Mouse (Mus musculus): ENCODE data around the gene Hnf1a. TPM values are rescaled to one million over a fixed set of nuclear protein-coding genes. Genes with fewer than 3 reads are reported as not detected.

The Hnf1a gene
- polyA plus RNA-seq (2014; fragmentation: Nextera tagmentation; extraction: Ambion mirVana), result 5.4 and 6.8 TPM in 2 replicates

GRCm38 (mm10) chr5:114970824-114971227 is at the start of gene Hnf1a:
Gene Hnf1a, minus strand, starts transcription at chr5:114971094.
- H3K36me3 ChIP-seq (ENCODE audit: control insufficient read depth, insufficient read depth, low read length), result no peaks in the 10 kb centered on the region
- H3K9me3 ChIP-seq (ENCODE audit: control insufficient read depth, low read length), result no peaks in the 10 kb centered on the region
- H3K4me3 ChIP-seq (ENCODE audit: low read length), result peak within 1 kb of the TSS; percentile 36
- H3K27me3 ChIP-seq (ENCODE audit: control insufficient read depth, insufficient read depth, low read length), result no peaks in the 10 kb centered on the region
- peaks cover 11% of the 10 kb centered on the region; the same call in 1 of the 2 replicates for H3K4me1 ChIP-seq (ENCODE audit: control insufficient read depth, insufficient read depth, low read length)
- peak within 1 kb of the TSS; percentile 96 for H3K27ac ChIP-seq (ENCODE audit: low read depth, low read length)
- peak within 1 kb of the TSS; percentile 62 for H3K9ac ChIP-seq (ENCODE audit: low read depth, low read length)
- peak within 1 kb of the TSS; percentile 43 for H3K4me2 ChIP-seq (replicated peaks; ENCODE audit: low read depth, low read length)
- ATAC-seq (ENCODE audit: low FRiP score, low TSS enrichment), result peak; percentile 29; the same call in 1 of the 2 replicates
- WGBS, result 56% methylated on average over 17 of the region's 17 CpGs

- H3K9ac ChIP-seq (ENCODE audit: low read depth, low read length), result peak overlapping the region; percentile 7; the same call in 1 of the 2 replicates
- H3K4me2 ChIP-seq (replicated peaks; ENCODE audit: low read depth, low read length), result no peak overlapping the region
- H3K27me3 ChIP-seq (ENCODE audit: control insufficient read depth, insufficient read depth, low read length), result no peaks in the 10 kb centered on the region
- H3K4me3 ChIP-seq (ENCODE audit: low read length), result no peak overlapping the region
- H3K36me3 ChIP-seq (ENCODE audit: control insufficient read depth, insufficient read depth, low read length), result no peaks in the 10 kb centered on the region
- WGBS, result 65% methylated on average over 4 of the region's 4 CpGs
- peaks cover 24% of the 10 kb centered on the region for H3K4me1 ChIP-seq (ENCODE audit: control insufficient read depth, insufficient read depth, low read length)
- no peak for ATAC-seq (ENCODE audit: low FRiP score, low TSS enrichment)
- no peaks in the 10 kb centered on the region for H3K9me3 ChIP-seq (ENCODE audit: control insufficient read depth, low read length)
- H3K27ac ChIP-seq (ENCODE audit: low read depth, low read length), result no peak overlapping the region
Measured at GRCm38 (mm10) chr5:115018813-115019212, 47.9 kb upstream of the Hnf1a start.

- no peak overlapping the region for H3K9ac ChIP-seq (ENCODE audit: low read depth, low read length)
- WGBS, result 43% methylated on average over 2 of the region's 2 CpGs
- no peaks in the 10 kb centered on the region for H3K9me3 ChIP-seq (ENCODE audit: control insufficient read depth, low read length)
- H3K4me3 ChIP-seq (ENCODE audit: low read length), result no peak overlapping the region
- peaks cover 29% of the 10 kb centered on the region for H3K4me1 ChIP-seq (ENCODE audit: control insufficient read depth, insufficient read depth, low read length)
- H3K27ac ChIP-seq (ENCODE audit: low read depth, low read length), result no peak overlapping the region
- 0 out of 2 replicates have a peak overlapping the region, but pooled peaks have one; percentile 3 for H3K4me2 ChIP-seq (replicated peaks; ENCODE audit: low read depth, low read length)
- no peaks in the 10 kb centered on the region for H3K27me3 ChIP-seq (ENCODE audit: control insufficient read depth, insufficient read depth, low read length)
- H3K36me3 ChIP-seq (ENCODE audit: control insufficient read depth, insufficient read depth, low read length), result no peaks in the 10 kb centered on the region
- no peak for ATAC-seq (ENCODE audit: low FRiP score, low TSS enrichment)
Measured at GRCm38 (mm10) chr5:115018270-115018669, 47.4 kb upstream of the Hnf1a start.

- H3K9me3 ChIP-seq (ENCODE audit: control insufficient read depth, low read length), result no peaks in the 10 kb centered on the region
- WGBS, result 63% methylated on average over 4 of the region's 4 CpGs
- H3K36me3 ChIP-seq (ENCODE audit: control insufficient read depth, insufficient read depth, low read length), result no peaks in the 10 kb centered on the region
- H3K27me3 ChIP-seq (ENCODE audit: control insufficient read depth, insufficient read depth, low read length), result no peaks in the 10 kb centered on the region
- no peak overlapping the region for H3K9ac ChIP-seq (ENCODE audit: low read depth, low read length)
- no peak overlapping the region for H3K4me3 ChIP-seq (ENCODE audit: low read length)
- peaks cover 44% of the 10 kb centered on the region for H3K4me1 ChIP-seq (ENCODE audit: control insufficient read depth, insufficient read depth, low read length)
- H3K4me2 ChIP-seq (replicated peaks; ENCODE audit: low read depth, low read length), result no peak overlapping the region
- ATAC-seq (ENCODE audit: low FRiP score, low TSS enrichment), result no peak
- H3K27ac ChIP-seq (ENCODE audit: low read depth, low read length), result no peak overlapping the region
Measured at GRCm38 (mm10) chr5:115015121-115015520, 44.2 kb upstream of the Hnf1a start.

- Histone ChIP-seq H3K9ac (ENCODE audit: low read depth, low read length) (no peak overlapping the region), H3K4me2 (replicated peaks; ENCODE audit: low read depth, low read length) (no peak overlapping the region), H3K4me3 (ENCODE audit: low read length) (no peak overlapping the region), H3K4me1 (ENCODE audit: control insufficient read depth, insufficient read depth, low read length) (peaks cover 44% of the 10 kb centered on the region), H3K36me3 (ENCODE audit: control insufficient read depth, insufficient read depth, low read length) (no peaks in the 10 kb centered on the region), H3K9me3 (ENCODE audit: control insufficient read depth, low read length) (no peaks in the 10 kb centered on the region), H3K27me3 (ENCODE audit: control insufficient read depth, insufficient read depth, low read length) (no peaks in the 10 kb centered on the region), H3K27ac (ENCODE audit: low read depth, low read length) (no peak overlapping the region)
- no peak for ATAC-seq (ENCODE audit: low FRiP score, low TSS enrichment)
- WGBS, result 64% methylated on average over 1 of the region's 1 CpGs
Measured at GRCm38 (mm10) chr5:115014570-115014969, 43.7 kb upstream of the Hnf1a start.

GRCm38 (mm10) chr5:115013436-115013835 is 42.5 kb upstream of the Hnf1a start:
- peaks cover 37% of the 10 kb centered on the region for H3K4me1 ChIP-seq (ENCODE audit: control insufficient read depth, insufficient read depth, low read length)
- H3K9ac ChIP-seq (ENCODE audit: low read depth, low read length), result peak overlapping the region; percentile 99; the same call in 1 of the 2 replicates
- H3K9me3 ChIP-seq (ENCODE audit: control insufficient read depth, low read length), result no peaks in the 10 kb centered on the region

GRCm38 (mm10) chr5:115011519-115012261 is 40.8 kb upstream of the Hnf1a start:
- Histone ChIP-seq H3K9ac (ENCODE audit: low read depth, low read length) (peak overlapping the region; percentile 99), H3K4me2 (replicated peaks; ENCODE audit: low read depth, low read length) (peak overlapping the region; percentile 75), H3K9me3 (ENCODE audit: control insufficient read depth, low read length) (no peaks in the 10 kb centered on the region), H3K27ac (ENCODE audit: low read depth, low read length) (peak overlapping the region; percentile 92), H3K27me3 (ENCODE audit: control insufficient read depth, insufficient read depth, low read length) (no peaks in the 10 kb centered on the region), H3K4me1 (ENCODE audit: control insufficient read depth, insufficient read depth, low read length) (peaks cover 20% of the 10 kb centered on the region), H3K4me3 (ENCODE audit: low read length) (peak overlapping the region; percentile 100), H3K36me3 (ENCODE audit: control insufficient read depth, insufficient read depth, low read length) (no peaks in the 10 kb centered on the region)
- peak; percentile 40; the same call in 1 of the 2 replicates for ATAC-seq (ENCODE audit: low FRiP score, low TSS enrichment)
- WGBS, result under 1% methylated on average over 60 of the region's 63 CpGs

More at GRCm38 (mm10) chr5:115013436-115013835, 42.5 kb upstream of the Hnf1a start:
- Histone ChIP-seq H3K4me2 (replicated peaks; ENCODE audit: low read depth, low read length) (no peak overlapping the region; the same call in 1 of the 2 replicates), H3K27ac (ENCODE audit: low read depth, low read length) (no peak overlapping the region), H3K27me3 (ENCODE audit: control insufficient read depth, insufficient read depth, low read length) (no peaks in the 10 kb centered on the region), H3K4me3 (ENCODE audit: low read length) (peak overlapping the region; percentile 100; the same call in 1 of the 2 replicates), H3K36me3 (ENCODE audit: control insufficient read depth, insufficient read depth, low read length) (no peaks in the 10 kb centered on the region)
- ATAC-seq (ENCODE audit: low FRiP score, low TSS enrichment), result no peak
- WGBS, result 74% methylated on average over 3 of the region's 3 CpGs

GRCm38 (mm10) chr5:115011217-115011518 is 40.3 kb upstream of the Hnf1a start:
- Histone ChIP-seq H3K27me3 (ENCODE audit: control insufficient read depth, insufficient read depth, low read length) (no peaks in the 10 kb centered on the region), H3K27ac (ENCODE audit: low read depth, low read length) (peak overlapping the region; percentile 92), H3K9me3 (ENCODE audit: control insufficient read depth, low read length) (no peaks in the 10 kb centered on the region), H3K4me1 (ENCODE audit: control insufficient read depth, insufficient read depth, low read length) (peaks cover 19% of the 10 kb centered on the region), H3K36me3 (ENCODE audit: control insufficient read depth, insufficient read depth, low read length) (no peaks in the 10 kb centered on the region), H3K4me2 (replicated peaks; ENCODE audit: low read depth, low read length) (peak overlapping the region; percentile 75), H3K4me3 (ENCODE audit: low read length) (peak overlapping the region; percentile 100), H3K9ac (ENCODE audit: low read depth, low read length) (peak overlapping the region; percentile 99)
- ATAC-seq (ENCODE audit: low FRiP score, low TSS enrichment), result peak; percentile 50
- under 1% methylated on average over 47 of the region's 57 CpGs for whole genome bisulfite sequencing

- H3K36me3 ChIP-seq (ENCODE audit: control insufficient read depth, insufficient read depth, low read length), result no peaks in the 10 kb centered on the region
- peak within 1 kb of the TSS; percentile 92 for H3K27ac ChIP-seq (ENCODE audit: low read depth, low read length)
- peaks cover 19% of the 10 kb centered on the region for H3K4me1 ChIP-seq (ENCODE audit: control insufficient read depth, insufficient read depth, low read length)
- peak within 1 kb of the TSS; percentile 100 for H3K4me3 ChIP-seq (ENCODE audit: low read length)
- ATAC-seq (ENCODE audit: low FRiP score, low TSS enrichment), result peak; percentile 91
- WGBS, result 2% methylated on average over 49 of the region's 65 CpGs
- no peaks in the 10 kb centered on the region for H3K27me3 ChIP-seq (ENCODE audit: control insufficient read depth, insufficient read depth, low read length)
- peak within 1 kb of the TSS; percentile 75 for H3K4me2 ChIP-seq (replicated peaks; ENCODE audit: low read depth, low read length)
- H3K9ac ChIP-seq (ENCODE audit: low read depth, low read length), result peak within 1 kb of the TSS; percentile 99
- no peaks in the 10 kb centered on the region for H3K9me3 ChIP-seq (ENCODE audit: control insufficient read depth, low read length)
Measured at GRCm38 (mm10) chr5:115010577-115011216, 39.8 kb upstream of the Hnf1a start, which contains the start of gene Sppl3. Gene Sppl3, plus strand, starts transcription at chr5:115011137.
